Mouse (Mus musculus): ENCODE data around the gene Taf1c.

Gene Taf1c

GRCm38 (mm10) chr8:119604996-119605395 is at the start of gene Taf1c:
Gene Taf1c, minus strand, starts transcription at chr8:119605222.
- in situ Hi-C loops (cut with MboI; ENCODE audit: low sequenced_read_pairs), result no loop called here

DNA sequence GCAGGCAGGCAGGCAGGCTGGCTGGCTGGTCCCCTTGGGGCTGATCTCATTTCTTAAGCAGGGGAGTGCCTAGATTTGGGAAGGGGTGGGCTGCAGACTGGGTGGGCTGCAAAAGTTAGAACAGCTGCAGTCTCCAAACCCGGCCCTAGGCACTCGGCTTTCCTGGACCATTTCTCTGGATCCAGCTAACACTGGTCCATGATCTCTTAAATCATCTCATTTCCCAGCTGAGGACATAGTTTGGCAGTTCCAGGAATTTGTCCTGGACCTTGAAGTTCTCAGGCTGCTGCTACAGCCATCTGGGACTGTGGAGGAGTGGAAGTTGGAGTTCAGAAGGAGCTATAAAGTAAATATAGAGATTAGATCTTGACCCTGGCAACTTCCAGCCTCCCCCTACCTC is 46.3 kb upstream of the Taf1c start:
- in situ Hi-C loops (cut with MboI; ENCODE audit: low sequenced_read_pairs), result no loop called here

- in situ Hi-C loops (cut with MboI; ENCODE audit: low sequenced_read_pairs), result no loop called here
Observed at GRCm38 (mm10) chr8:119646846-119647245, 41.8 kb upstream of the Taf1c start.

- in situ Hi-C loops (cut with MboI; ENCODE audit: low sequenced_read_pairs), result no loop called here
Observed at GRCm38 (mm10) chr8:119646197-119646596, 41.2 kb upstream of the Taf1c start.

DNA sequence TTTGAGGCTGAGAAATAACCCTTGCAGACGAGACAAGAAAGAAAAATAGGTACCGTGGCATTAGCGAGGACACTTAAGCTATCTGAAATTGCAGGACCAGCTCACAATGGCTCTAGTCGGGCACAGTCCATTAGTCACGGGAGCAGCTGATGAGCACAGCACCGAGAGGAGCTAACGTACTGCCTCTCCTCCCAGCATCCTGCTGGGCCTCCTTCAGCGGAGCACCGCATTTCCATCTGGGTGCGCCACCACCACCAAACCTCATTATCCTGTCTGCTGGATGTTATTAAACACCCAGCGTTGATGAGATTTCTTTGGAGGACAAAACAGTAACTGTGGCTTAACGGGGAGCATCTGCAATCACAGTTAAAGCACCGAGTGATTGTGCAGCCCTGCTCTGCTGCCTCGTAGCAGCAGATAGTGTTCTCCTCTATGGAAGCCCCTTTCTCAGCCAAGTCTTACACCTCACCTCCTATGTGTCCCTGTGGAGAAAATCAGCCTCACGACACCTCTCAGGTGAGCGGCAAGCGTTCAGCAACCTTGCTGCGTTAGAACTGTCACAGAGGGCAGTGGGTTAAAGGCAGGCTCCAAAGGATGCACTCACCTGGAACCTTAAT is 40.1 kb upstream of the Taf1c start:
- in situ Hi-C loops (cut with MboI; ENCODE audit: low sequenced_read_pairs), result no loop called here

DNA sequence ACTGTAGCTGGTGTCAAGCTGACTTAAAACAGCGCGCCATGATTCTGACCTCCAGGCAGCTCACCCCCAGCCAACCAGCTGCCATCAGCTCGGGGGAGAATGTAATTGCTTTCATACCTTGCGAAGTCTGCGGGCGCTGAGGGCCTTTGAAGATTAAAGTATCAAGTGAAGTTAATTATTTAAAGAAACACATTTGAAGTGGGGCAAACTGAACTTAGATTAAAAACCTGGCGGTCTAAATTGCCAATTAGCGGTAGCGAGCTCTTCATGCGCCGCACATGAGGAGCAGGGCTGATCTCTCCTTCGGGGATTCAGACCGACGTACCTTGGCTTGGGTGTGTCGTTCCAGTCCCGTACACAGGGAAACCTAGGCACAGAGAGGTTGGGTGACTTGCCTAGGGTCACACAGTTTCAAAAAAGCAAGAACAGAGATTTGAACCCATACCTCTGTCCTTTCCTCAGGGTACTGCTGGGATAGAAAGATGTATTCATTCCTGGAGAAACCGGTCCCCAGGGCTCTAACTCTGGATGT is 39.5 kb upstream of the Taf1c start:
- in situ Hi-C loops (cut with MboI; ENCODE audit: low sequenced_read_pairs), result no loop called here

DNA sequence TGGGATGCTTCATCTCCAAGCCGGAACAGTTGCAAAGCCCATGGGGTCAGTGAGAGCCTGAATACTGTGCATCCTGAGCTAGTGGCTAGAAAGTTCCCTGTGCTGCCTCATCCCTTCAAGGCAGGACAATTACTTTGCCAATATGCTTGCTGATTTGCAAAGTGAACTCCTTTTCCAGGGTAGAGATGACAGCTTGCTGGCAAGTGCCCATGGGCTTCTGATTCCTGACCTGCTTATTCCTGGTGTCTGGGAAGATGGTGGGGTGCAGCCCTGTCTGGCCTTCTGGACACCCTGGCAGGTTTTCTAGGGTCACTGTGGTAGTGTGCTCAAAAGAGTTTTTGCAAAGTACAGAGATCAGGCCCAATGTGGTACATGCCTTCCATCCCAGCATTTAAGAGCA is 37.9 kb upstream of the Taf1c start:
- in situ Hi-C loops (cut with MboI; ENCODE audit: low sequenced_read_pairs), result no loop called here

DNA sequence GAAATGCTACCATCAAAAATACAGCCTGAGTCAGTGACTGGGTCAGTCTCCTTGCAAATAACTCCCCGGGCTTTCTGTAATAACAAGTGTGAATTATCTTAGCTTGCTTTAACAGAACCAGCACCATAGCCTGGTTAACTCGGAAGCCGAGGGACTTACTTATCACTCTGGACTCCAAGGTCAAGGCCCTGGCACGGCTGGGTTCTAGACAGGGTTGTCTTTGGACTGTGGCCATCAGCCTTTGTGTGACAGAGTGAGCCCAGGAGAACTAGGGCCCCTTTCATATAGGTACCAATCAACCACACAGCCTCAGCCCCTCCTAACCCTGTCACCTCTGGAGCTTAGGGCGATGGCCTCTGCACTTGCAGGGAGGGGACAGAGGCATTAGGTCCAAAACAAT is 36.0 kb upstream of the Taf1c start:
- in situ Hi-C loops (cut with MboI; ENCODE audit: low sequenced_read_pairs), result no loop called here

DNA sequence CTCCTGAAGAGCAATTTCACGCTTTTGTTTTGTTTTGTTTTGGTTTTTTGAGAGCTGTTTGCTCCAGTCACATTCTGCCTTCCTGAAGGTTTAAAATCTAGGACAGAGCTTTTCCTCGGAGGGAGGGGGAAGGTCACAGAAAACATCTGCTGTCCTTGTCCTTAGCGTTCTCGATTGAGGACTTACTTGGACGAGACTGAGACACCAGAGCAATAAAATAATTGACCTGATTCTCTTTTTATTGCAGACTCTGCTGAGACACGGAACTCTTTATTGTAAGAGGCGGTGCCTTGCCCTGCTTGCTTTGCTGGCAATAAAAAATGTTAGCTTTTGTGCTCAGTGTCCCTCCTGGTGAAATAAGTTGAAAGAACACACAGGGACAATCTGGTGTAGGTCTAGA is 34.8 kb upstream of the Taf1c start:
- in situ Hi-C loops (cut with MboI; ENCODE audit: low sequenced_read_pairs), result no loop called here

DNA sequence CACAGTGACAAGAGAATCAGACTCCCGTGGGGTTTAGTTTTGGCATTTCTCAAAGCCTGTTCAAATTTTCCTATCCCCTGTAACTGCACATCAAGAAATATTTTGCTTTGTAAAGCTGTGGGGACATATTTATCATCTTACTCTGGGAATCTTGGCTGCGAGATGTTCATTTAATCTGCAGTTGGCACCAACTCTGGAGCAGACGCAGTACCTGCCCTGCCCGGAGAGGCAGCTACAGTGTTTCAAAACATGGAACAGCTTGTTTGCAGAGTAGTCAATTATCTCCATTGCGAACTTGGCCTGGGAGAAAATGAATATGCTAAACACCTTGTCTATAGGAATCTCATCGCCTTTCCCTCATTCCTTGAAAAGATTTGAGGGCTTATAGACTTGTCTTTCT is 33.2 kb upstream of the Taf1c start:
- in situ Hi-C loops (cut with MboI; ENCODE audit: low sequenced_read_pairs), result no loop called here

GRCm38 (mm10) chr8:119637381-119637780 is 32.4 kb upstream of the Taf1c start:
- in situ Hi-C loops (cut with MboI; ENCODE audit: low sequenced_read_pairs), result no loop called here

DNA sequence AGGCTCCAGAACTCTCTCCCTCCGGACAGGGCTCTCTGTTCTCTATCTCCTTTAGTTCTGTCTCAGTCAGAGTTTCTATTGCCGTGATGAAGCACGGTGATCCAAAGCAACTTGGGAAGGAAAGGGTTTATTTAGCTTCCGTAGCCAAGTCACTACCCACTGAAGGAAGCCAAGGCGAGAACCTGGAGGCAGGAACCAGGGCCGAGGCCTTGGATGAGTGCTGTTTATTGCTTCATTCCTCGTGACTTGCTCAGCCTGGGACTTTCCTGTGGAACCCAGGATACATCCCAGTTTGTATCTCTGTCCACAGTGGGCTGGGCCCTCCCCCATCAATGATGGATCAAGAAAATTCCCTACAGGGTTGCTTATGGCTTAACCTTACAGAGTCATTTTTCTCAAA is 31.7 kb upstream of the Taf1c start:
- in situ Hi-C loops (cut with MboI; ENCODE audit: low sequenced_read_pairs), result no loop called here

DNA sequence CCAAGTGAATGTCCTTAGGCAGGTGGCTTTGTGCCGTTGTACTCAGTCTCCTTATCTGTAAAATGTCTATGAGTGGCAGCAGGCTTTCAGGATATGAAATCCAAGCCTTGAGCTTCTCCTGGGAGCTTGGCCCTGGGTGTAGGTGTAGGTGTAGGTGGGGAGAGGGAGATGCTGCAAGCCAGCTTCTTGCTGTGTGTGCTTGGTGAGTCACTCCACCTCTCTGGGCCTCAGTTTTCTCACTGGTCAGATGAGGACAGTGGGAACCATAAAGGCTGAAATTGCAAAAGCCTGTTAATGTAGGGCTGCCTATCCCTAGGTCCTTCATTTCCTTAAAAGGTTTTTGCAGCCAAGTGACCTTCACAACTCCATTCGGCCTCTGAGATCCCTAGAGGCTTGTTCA is 30.9 kb upstream of the Taf1c start:
- in situ Hi-C loops (cut with MboI; ENCODE audit: low sequenced_read_pairs), result no loop called here

DNA sequence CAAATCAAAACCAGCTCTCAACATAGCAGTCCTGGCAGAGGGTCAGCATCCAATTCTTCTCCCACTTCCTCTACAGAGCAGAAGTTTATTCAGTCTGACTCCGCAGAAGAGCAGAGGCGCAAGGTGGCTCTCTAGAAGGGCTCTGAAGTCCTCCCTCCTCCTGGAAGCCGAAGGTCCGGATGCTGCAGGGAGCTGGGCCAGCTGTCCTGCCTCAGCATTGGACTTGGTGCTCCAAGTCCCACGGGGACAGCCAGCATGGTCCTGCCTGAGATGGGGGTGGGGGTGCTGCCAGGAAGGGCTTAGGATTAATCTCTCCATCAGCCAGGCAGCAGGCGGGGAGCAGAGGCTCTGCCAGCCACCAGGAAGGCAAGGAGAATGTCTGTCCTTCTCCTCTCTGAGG is 30.4 kb upstream of the Taf1c start, which contains the start of gene Kcng4:
Gene Kcng4, minus strand, starts transcription at position 303 of the 400 bp plus-strand sequence.
- in situ Hi-C loops (cut with MboI; ENCODE audit: low sequenced_read_pairs), result no loop called here

- in situ Hi-C loops (cut with MboI; ENCODE audit: low sequenced_read_pairs), result no loop called here
Observed at GRCm38 (mm10) chr8:119634616-119635336, 29.8 kb upstream of the Taf1c start.

- in situ Hi-C loops (cut with MboI; ENCODE audit: low sequenced_read_pairs), result no loop called here
Observed at GRCm38 (mm10) chr8:119632909-119633308, 27.9 kb upstream of the Taf1c start.

- in situ Hi-C loops (cut with MboI; ENCODE audit: low sequenced_read_pairs), result no loop called here
Observed at GRCm38 (mm10) chr8:119632246-119632645, 27.2 kb upstream of the Taf1c start.

DNA sequence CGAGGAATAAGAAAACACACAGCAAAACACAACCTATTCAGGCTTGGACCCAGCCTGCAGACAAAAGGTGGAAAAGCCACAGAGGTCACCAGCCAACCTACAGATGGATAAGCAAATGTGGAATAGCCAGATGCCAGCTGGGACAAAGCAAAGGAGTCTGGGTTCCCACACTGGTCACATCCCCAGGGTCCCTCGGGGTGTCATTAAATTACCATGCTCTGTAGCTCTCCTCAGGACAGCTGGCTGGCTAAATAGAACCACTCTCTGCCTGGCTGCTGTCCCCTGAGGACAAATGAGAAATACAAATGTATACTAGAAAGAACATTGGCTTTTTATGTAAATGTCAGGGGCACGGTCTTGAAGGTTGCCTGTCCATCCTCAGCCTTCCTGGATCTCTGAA is 25.8 kb upstream of the Taf1c start:
- in situ Hi-C loops (cut with MboI; ENCODE audit: low sequenced_read_pairs), result no loop called here

DNA sequence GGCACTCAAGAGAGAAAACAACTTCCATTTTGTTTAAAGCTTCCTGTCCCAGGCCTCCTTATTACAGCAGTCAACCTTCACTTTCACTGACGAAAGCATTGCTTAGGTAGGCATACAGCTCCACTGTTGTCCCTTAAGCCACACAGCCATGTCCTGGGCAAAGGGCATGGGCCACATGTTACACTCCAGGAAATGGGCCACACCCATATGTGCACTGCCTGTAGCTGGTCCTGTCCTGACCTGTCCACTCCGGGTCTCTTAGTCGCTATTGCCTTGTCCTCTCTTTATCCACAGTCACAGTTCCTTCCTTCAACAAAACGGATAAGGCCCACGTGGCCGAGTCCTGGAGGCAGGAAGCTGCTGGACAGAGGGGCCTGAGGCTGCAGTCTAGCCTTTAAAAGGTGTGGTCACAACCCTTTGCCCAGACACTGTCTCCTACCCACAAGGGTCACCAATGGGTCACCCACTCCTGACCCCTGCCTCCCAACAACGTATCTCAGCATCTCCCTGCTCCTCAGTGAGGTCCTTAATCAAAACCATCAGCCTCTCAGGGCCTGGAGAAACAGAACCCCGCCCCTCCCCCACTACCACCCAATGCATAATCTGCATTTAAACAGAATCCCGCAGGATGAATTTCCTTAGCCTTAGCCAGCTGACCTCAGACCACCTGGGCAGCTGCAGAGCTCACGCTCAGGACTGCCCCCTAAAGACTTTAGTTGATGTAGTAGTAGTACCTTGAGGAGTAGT is 22.8 kb upstream of the Taf1c start:
- in situ Hi-C loops (cut with MboI; ENCODE audit: low sequenced_read_pairs), result no loop called here

GRCm38 (mm10) chr8:119627199-119627598 is 22.2 kb upstream of the Taf1c start:
- in situ Hi-C loops (cut with MboI; ENCODE audit: low sequenced_read_pairs), result no loop called here

DNA sequence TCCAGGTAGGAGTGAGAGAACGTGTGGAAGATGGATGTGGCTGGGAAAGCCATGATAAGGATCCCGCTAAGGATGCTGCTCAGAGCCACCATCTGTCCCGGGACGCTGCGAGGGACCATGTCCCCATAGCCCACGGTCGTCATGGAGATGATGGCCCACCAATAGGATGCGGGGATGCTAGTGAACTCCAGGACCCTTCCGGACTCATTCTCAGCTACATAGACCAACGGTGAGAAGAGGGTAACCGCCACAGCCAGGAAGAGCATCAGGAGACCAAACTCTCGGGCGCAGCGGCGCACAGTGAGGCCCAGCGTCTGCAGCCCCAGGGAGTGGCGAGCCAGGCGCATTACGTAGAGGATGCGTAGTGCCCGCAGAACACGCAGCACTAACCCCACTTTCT is 20.8 kb upstream of the Taf1c start:
- in situ Hi-C loops (cut with MboI; ENCODE audit: low sequenced_read_pairs), result no loop called here

GRCm38 (mm10) chr8:119624916-119625315 is 19.9 kb upstream of the Taf1c start:
- in situ Hi-C loops (cut with MboI; ENCODE audit: low sequenced_read_pairs), result no loop called here
